Mouse (Mus musculus) forebrain, embryonic 11.5 days (tissue): ENCODE measurements around the gene Apof. TPM values are rescaled to one million over a fixed set of nuclear protein-coding genes. Genes with fewer than 3 reads are reported as not detected.

Source experiments
- ATAC-seq: fragments of 200-750 bp; cut with Nextera tagmentation; replicated peaks from 2 replicates; pipeline ENCODE4 v1.8.0; 2017; ENCODE audit warnings: moderate TSS enrichment; ENCODE audit not compliant: low FRiP score
- DNase-seq: peaks from one replicate; pipeline ENCODE4 v3.0.0-alpha.2; 2017; ENCODE audit warnings: low spot score
- H3K27ac ChIP-seq: fragments of 300-500 bp; sonication (generic); 2 replicates; pipeline ENCODE4 v1.5.1; 2014; ENCODE audit warnings: low read depth, low read length
- H3K27me3 ChIP-seq: fragments of 300-500 bp; sonication (generic); 2 replicates; pipeline ENCODE4 v1.6.1; 2014; ENCODE audit warnings: mild to moderate bottlenecking, low read length, mixed read lengths; ENCODE audit not compliant: control insufficient read depth, insufficient read depth
- H3K36me3 ChIP-seq: fragments of 300-500 bp; sonication (generic); 2 replicates; pipeline ENCODE4 v1.6.1; 2014; ENCODE audit warnings: mild to moderate bottlenecking, low read length, moderate library complexity, mixed read lengths; ENCODE audit not compliant: control insufficient read depth, insufficient read depth
- H3K4me1 ChIP-seq: fragments of 300-500 bp; sonication (generic); replicated peaks from 2 replicates; pipeline ENCODE4 v1.6.1; 2014; ENCODE audit warnings: low read length, mixed read lengths; ENCODE audit not compliant: control insufficient read depth, insufficient read depth
- H3K4me2 ChIP-seq: fragments of 300-500 bp; sonication (generic); 2 replicates; pipeline ENCODE4 v1.6.1; 2014; ENCODE audit warnings: low read depth, mild to moderate bottlenecking, low read length, moderate library complexity, mixed read lengths; ENCODE audit not compliant: severe bottlenecking
- H3K4me3 ChIP-seq: fragments of 300-500 bp; sonication (generic); 2 replicates; pipeline ENCODE4 v1.5.1; 2014; ENCODE audit warnings: low read depth, low read length
- H3K9ac ChIP-seq: fragments of 300-500 bp; sonication (generic); 2 replicates; pipeline ENCODE4 v1.6.1; 2014; ENCODE audit warnings: low read length
- H3K9me3 ChIP-seq: fragments of 300-500 bp; sonication (generic); 2 replicates; pipeline ENCODE4 v1.6.1; 2016; ENCODE audit warnings: low read length, mixed read lengths; ENCODE audit not compliant: control insufficient read depth
- WGBS: fragments of 180-500 bp; shearing (Covaris S2); extraction: QIAGEN DNeasy Blood & Tissue Kit; methylation state at CpG from one replicate; pipeline ENCODE4 v1.1.7; 2014; 5-methylcytosine and 5-hydroxymethylcytosine counted together
- polyA plus RNA-seq: library from polyadenylated mRNA; unstranded; fragments of >200 nt; fragmentation: Nextera tagmentation; extraction: Ambion mirVana; gene quantifications from 2 replicates; pipeline ENCODE4 v1.2.1, GENCODE M21; 2014

Gene Apof
- polyA plus RNA-seq, 1 experiment from 2014 or later, result not detected

- ATAC-seq (peak; percentile 91), DNase-seq (peak; percentile 92)
- H3K27me3 ChIP-seq, result no peaks in the 10 kb centered on the region
- peak within 1 kb of the TSS; percentile 96 for H3K27ac ChIP-seq
- peak within 1 kb of the TSS; percentile 79 for H3K4me2 ChIP-seq
- H3K4me3 ChIP-seq, result peak within 1 kb of the TSS; percentile 70
- H3K9me3 ChIP-seq, result no peaks in the 10 kb centered on the region
- peaks cover 10% of the 10 kb centered on the region for H3K4me1 ChIP-seq
- WGBS, result under 1% methylated on average over 58 of the region's 58 CpGs
- H3K9ac ChIP-seq, result peak within 1 kb of the TSS; percentile 91
- H3K36me3 ChIP-seq, result no peaks in the 10 kb centered on the region
Measured at GRCm38 (mm10) chr10:128231697-128232419, 36.6 kb upstream of the Apof start, which contains the start of gene Timeless. Timeless (plus strand) TSS chr10:128232065.

- Histone ChIP-seq H3K36me3 (no peaks in the 10 kb centered on the region), H3K4me1 (peaks cover 10% of the 10 kb centered on the region), H3K27me3 (no peaks in the 10 kb centered on the region), H3K9ac (peak overlapping the region; percentile 91), H3K4me3 (peak overlapping the region; percentile 70), H3K27ac (peak overlapping the region; percentile 96), H3K4me2 (peak overlapping the region; percentile 79), H3K9me3 (no peaks in the 10 kb centered on the region)
- ATAC-seq, result peak; percentile 24
- under 1% methylated on average over 14 of the region's 14 CpGs for WGBS
- DNase-seq, result peak; percentile 60
Measured at GRCm38 (mm10) chr10:128232420-128232985, 36.0 kb upstream of the Apof start.

- Histone ChIP-seq H3K4me1 (peaks cover 8% of the 10 kb centered on the region), H3K4me2 (no peak overlapping the region), H3K9me3 (no peaks in the 10 kb centered on the region), H3K36me3 (peaks cover 5% of the 10 kb centered on the region), H3K9ac (peak overlapping the region; percentile 4; the same call in 1 of the 2 replicates), H3K27me3 (no peaks in the 10 kb centered on the region), H3K27ac (no peak overlapping the region), H3K4me3 (no peak overlapping the region)
- ATAC-seq, result no peak
- no peak for DNase-seq
- 51% methylated on average over 4 of the region's 4 CpGs for WGBS
Measured at GRCm38 (mm10) chr10:128236321-128236720, 32.1 kb upstream of the Apof start.

- peaks cover 10% of the 10 kb centered on the region for H3K36me3 ChIP-seq
Measured at GRCm38 (mm10) chr10:128237807-128238480, 30.5 kb upstream of the Apof start.

GRCm38 (mm10) chr10:128239140-128239539 is 29.3 kb upstream of the Apof start:
- H3K4me1 ChIP-seq, result 0 out of 2 replicates have a peak, but pooled peaks cover 2% of the 10 kb centered on the region
- no peak for DNase-seq

More at GRCm38 (mm10) chr10:128237807-128238480, 30.5 kb upstream of the Apof start:
- peaks cover 6% of the 10 kb centered on the region for H3K4me1 ChIP-seq
- H3K9me3 ChIP-seq, result no peaks in the 10 kb centered on the region
- H3K4me2 ChIP-seq, result no peak overlapping the region
- no peak for DNase-seq
- 80% methylated on average over 15 of the region's 15 CpGs for whole genome bisulfite sequencing
- H3K27ac ChIP-seq, result no peak overlapping the region
- ATAC-seq, result no peak
- no peak overlapping the region for H3K4me3 ChIP-seq
- H3K9ac ChIP-seq, result no peak overlapping the region
- H3K27me3 ChIP-seq, result no peaks in the 10 kb centered on the region

GRCm38 (mm10) chr10:128240131-128240530 is 28.3 kb upstream of the Apof start:
- ATAC-seq (no peak), DNase-seq (no peak)
- H3K4me1 ChIP-seq, result 0 out of 2 replicates have a peak, but pooled peaks cover 2% of the 10 kb centered on the region
- WGBS, result 96% methylated on average over 18 of the region's 18 CpGs
- H3K4me2 ChIP-seq, result no peak overlapping the region
- H3K36me3 ChIP-seq, result peaks cover 10% of the 10 kb centered on the region
- H3K4me3 ChIP-seq, result no peak overlapping the region
- no peak overlapping the region for H3K9ac ChIP-seq
- no peaks in the 10 kb centered on the region for H3K27me3 ChIP-seq
- no peaks in the 10 kb centered on the region for H3K9me3 ChIP-seq
- H3K27ac ChIP-seq, result no peak overlapping the region

More at GRCm38 (mm10) chr10:128239140-128239539, 29.3 kb upstream of the Apof start:
- H3K9me3 ChIP-seq, result no peaks in the 10 kb centered on the region
- no peaks in the 10 kb centered on the region for H3K27me3 ChIP-seq
- H3K36me3 ChIP-seq, result peaks cover 10% of the 10 kb centered on the region
- no peak overlapping the region for H3K4me3 ChIP-seq
- no peak overlapping the region for H3K4me2 ChIP-seq
- no peak for ATAC-seq
- 94% methylated on average over 4 of the region's 4 CpGs for WGBS
- no peak overlapping the region for H3K9ac ChIP-seq
- H3K27ac ChIP-seq, result no peak overlapping the region

GRCm38 (mm10) chr10:128243252-128243651 is 25.2 kb upstream of the Apof start:
- Histone ChIP-seq H3K4me1 (no peaks in the 10 kb centered on the region), H3K36me3 (peaks cover 18% of the 10 kb centered on the region), H3K27me3 (no peaks in the 10 kb centered on the region), H3K4me3 (no peak overlapping the region), H3K9ac (no peak overlapping the region), H3K4me2 (no peak overlapping the region), H3K9me3 (no peaks in the 10 kb centered on the region), H3K27ac (no peak overlapping the region)
- 98% methylated on average over 8 of the region's 8 CpGs for WGBS
- no peak for DNase-seq
- ATAC-seq, result no peak

- ATAC-seq (no peak), DNase-seq (no peak)
- 95% methylated on average over 15 of the region's 15 CpGs for WGBS
- Histone ChIP-seq H3K9me3 (no peaks in the 10 kb centered on the region), H3K9ac (no peak overlapping the region), H3K4me2 (no peak overlapping the region), H3K4me1 (no peaks in the 10 kb centered on the region), H3K4me3 (no peak overlapping the region), H3K36me3 (peaks cover 18% of the 10 kb centered on the region), H3K27me3 (no peaks in the 10 kb centered on the region), H3K27ac (no peak overlapping the region)
Measured at GRCm38 (mm10) chr10:128244121-128244520, 24.4 kb upstream of the Apof start.
